Mouse (Mus musculus): Measurements from ENCODE around the gene Olfr926.

The Olfr926 gene

GRCm38 (mm10) chr9:38876826-38877225 lies at the start of gene Olfr926:
Gene Olfr926, plus strand, starts transcription at chr9:38877126.
- DNase-seq (ENCODE audit: low read depth, low spot score) = no peak

- peak; percentile 90 for DNase-seq (ENCODE audit: low read depth, low spot score)
Measured at GRCm38 (mm10) chr9:38833027-38833426, 43.9 kb upstream of the Olfr926 start.

GRCm38 (mm10) chr9:38844149-38844548 lies 32.8 kb upstream of the Olfr926 start, which contains the start of gene Olfr924:
Gene Olfr924, plus strand, starts transcription at chr9:38844449.
- no peak for DNase-seq (ENCODE audit: low read depth, low spot score)

GRCm38 (mm10) chr9:38854760-38855159 lies 22.2 kb upstream of the Olfr926 start, which contains the start of gene Olfr26:
Gene Olfr26, plus strand, starts transcription at chr9:38855060.
- DNase-seq (ENCODE audit: low read depth, low spot score) = no peak

GRCm38 (mm10) chr9:38874880-38875279 lies 2.0 kb upstream of the Olfr926 start:
- DNase-seq (ENCODE audit: low read depth, low spot score) = peak; percentile 90

All from ES-CJ7 (cell line).